Mouse (Mus musculus): ENCODE results near the gene C1qa. TPM values are rescaled to one million over a fixed set of nuclear protein-coding genes. Genes with fewer than 3 reads are reported as not detected.
A peak's percentile ranks its signal among the peaks of the same experiment; 100 is the strongest.

Gene C1qa
- total RNA-seq, 2 experiments from 2014 or later = 18.7 to 19.7 TPM

DNA sequence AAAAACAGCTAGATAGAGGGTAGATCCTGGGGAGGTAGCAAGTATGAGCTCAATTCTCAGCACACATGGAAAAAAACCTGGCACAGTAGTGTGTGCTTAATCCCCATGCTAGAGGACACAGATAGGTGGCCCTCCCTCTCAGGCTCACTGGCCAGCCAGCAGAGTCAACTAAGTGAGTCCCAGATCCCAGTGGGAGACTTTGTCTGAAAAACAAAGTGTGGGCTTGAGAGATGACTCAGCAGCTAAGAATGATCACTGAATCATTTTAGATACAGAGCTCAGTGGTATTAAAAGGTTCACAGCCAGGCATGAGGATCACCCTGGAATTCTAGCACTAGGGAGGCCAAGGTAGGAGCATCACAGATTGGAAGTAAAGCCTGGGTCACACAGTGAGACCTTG lies 9.2 kb upstream of the C1qa start:
- no peak for DNase-seq
- intact Hi-C loops (cut with DNase I; ENCODE audit: low total_unique reads) = loop anchor here (5.0 kb wide), 1 partner anchor 164 kb away; no protein-coding TSS in a partner anchor

DNA sequence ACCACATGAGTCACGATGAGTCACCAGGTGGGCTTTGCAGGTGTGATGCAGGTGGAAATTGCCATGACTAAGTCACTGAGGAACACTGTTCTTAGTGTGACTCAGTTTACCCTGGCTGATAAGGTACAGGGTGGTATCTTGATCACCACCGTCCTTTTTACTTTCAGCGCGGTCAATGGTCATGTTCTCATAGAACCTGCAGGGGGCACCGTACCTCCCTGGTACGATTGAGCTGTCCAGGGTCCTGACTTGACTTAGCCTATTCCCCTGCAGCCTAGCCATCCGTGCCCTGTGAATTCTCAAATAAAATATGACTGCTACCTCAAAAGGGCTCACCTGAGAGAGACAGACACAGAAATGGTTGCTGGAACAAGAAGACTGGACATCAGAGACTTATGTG lies 8.4 kb upstream of the C1qa start:
- peak; percentile 53 for DNase-seq
- intact Hi-C loops (cut with DNase I; ENCODE audit: low total_unique reads) = loop anchor here (5.0 kb wide), 1 partner anchor 165 kb away; no protein-coding TSS in a partner anchor

DNA sequence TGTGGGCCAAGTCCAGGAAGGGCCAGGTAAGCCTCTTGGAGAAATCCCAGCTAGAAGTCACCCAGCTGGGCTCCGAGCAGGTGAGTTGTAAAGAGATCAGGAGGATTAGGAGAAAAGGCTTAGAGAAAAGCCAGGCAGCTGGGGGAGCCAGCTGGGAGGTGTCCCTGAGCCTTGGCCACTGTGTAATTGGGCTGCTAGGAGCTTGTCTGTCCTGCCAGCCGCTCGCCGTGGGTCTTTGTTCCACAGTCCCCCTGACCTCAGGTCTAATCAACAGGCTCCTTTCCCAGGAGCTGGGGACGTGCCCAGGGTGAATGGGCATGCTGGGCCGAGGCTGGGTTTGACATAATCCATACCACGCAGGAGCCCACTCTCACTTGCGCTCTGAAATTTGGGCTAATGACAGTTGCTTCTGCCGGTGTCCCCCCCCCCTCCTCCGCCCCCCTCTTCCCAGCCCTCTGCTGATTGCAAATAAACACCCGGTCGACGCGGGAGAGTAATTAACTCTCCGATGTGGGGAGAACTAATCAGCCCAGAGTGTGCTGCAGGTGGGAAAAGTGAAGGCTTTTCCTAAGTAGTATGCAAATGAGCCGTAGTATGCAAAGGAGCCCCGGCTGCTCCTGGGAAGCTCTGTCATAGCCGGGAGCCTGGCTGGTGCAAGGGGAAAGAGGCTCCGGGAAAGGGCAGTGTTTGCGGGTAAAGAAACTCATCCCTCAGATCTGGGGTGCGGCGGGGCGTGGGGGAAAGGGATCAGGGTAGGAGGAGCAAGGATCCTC lies 6.3 kb upstream of the C1qa start:
- no peak for DNase-seq
- intact Hi-C loops (cut with DNase I; ENCODE audit: low total_unique reads) = loop anchor here (5.0 kb wide), 1 partner anchor 167 kb away; no protein-coding TSS in a partner anchor

DNA sequence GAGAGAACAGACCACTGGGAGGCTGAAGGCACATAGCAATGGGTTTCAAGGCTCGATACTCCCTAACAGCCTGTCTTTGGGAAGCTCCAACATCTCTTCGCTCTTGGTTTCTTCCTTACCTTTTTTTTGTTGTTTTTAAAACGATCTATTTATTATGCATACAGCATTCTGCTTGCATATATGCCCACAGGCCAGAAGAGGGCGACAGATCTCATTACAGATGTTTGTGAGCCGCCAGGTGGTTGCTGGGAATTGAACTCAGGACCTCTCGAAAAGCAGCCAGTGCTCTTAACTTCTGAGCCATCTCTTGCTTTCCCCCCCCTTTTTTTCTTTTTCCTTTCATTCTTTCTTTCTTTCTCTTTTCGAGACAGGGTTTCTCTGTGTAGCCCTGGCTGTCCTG lies 551 bp upstream of the C1qa start:
- DNase-seq = no peak
- intact Hi-C loops (cut with DNase I; ENCODE audit: low total_unique reads) = no loop called here

DNA sequence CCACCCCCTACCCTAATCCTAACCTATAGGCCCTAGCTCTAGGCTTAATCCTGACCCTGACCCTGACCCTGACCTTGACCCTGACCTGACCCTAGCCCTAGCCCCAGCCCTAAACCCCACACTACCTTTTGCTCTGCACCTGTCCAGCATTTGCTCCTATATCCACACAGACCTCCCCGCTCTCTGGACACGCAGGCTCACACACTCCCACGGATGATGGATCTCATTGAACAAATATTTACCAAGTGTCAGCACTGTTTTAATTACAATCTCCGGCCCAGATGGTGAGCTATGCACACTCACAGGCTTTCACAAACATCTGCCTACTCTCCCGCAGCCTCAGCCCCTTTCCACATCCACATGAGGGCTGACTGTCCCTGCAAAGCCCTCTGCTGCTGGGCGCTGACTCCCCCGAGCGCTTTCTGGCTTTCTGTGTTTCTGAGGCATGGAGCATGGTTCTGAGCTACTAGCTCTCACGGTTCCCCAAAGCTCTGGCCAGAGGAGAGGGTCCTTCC lies 462 bp downstream of the C1qa start:
- DNase-seq = no peak
- intact Hi-C loops (cut with DNase I; ENCODE audit: low total_unique reads) = no loop called here

DNA sequence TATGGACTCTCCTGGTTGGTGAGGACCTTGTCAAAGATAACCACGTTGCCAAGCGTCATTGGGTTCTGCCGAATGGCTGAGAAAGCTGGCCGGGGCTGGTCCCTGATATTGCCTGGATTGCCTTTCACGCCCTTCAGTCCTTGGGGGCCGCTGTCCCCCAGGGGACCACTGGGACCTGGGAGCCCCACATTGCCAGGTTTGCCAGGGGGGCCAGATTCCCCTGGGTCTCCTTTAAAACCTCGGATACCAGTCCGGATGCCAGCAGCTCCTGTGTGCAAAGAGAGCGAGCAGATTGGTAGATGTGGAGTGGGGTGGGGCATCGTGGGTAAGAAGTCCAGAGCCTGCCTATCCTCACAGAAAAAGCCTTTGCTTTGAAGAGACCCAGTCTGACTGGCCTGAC lies 2.1 kb downstream of the C1qa start:
- intact Hi-C loops (cut with DNase I; ENCODE audit: low total_unique reads) = no loop called here
- DNase-seq = no peak

DNA sequence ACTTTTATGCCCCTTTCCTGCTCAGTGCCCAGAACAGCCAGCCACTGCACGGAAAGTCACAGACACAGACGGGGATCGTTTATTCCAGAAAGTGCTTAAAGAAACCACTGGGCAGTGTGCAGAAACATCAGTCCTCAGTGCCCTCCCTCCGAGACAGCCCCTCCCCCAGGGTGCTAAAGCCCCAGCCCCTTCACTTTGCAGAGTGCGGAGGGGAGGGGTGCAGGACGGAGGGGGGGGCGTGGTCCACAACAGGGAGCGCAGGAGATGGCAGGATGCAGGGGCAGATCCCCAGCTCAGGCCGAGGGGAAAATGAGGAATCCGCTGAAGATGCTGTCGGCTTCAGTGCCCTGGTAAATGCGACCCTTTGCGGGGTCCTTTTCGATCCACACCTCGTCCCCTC lies 2.7 kb downstream of the C1qa start:
- DNase-seq = no peak

DNA sequence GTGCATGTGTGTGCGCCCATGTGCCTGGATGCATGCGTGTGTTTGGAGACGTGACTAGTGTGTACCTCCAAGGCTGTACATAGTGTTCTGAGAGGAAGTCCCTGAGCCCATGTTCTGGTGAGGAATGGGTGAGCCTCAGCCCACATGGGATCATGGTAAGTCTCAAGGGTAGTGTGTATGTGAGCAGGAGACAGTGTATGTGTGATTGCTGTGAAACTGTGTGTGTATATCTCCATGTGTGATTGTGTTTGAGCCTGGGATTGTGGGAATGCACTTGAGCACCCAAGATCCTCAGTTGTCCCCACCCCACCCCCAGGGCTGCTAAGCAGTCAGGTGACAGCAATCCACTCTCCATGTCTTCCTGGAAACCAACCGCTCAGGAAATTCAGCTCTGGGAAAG lies 3.8 kb downstream of the C1qa start:
- intact Hi-C loops (cut with DNase I; ENCODE audit: low total_unique reads) = no loop called here
- DNase-seq = no peak

More for the DNA sequence above, 2.7 kb downstream of the C1qa start:
- intact Hi-C loops (cut with DNase I; ENCODE audit: low total_unique reads) = no loop called here

DNA sequence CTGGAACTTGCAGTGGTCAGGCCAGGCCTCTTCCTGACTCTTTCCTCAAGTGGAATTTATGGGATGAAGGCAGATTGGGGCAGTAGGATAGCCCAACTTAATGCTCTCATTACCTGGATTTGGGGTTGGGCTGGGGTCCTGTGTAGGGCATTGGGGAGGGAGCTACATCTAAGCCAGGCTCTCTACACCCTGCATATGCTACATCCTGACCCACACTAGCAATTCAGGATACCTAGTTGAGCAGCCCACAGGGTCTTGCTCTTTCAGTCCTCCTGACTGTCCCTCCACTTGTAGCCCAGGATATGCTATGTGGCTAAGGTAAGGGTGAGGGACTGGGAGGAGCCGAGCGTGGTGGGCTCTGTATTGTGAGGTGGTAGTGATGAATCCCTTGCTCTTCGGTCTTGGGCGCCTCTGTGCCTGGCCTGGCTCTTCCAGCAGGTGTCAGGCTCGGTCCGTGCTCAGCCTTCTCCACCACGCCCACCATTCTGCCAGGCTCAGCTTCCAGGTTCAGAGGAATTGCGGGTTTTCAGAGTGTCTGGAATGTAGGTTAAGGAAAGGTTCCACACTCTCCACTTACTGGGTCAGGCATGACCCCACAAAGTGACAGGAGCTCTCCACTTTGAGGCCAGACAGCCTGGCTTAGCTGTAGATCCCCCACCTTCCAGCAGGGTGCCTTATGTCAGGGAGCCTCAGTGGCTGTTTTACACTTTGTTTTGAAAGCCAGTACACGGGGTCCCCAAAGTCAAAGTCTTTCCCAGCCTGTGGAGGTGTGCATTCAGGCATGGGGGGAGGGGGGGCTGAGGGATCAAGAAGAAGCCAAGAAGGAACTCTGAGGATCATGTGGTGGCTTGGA lies 4.7 kb downstream of the C1qa start:
- no peak for DNase-seq

DNA sequence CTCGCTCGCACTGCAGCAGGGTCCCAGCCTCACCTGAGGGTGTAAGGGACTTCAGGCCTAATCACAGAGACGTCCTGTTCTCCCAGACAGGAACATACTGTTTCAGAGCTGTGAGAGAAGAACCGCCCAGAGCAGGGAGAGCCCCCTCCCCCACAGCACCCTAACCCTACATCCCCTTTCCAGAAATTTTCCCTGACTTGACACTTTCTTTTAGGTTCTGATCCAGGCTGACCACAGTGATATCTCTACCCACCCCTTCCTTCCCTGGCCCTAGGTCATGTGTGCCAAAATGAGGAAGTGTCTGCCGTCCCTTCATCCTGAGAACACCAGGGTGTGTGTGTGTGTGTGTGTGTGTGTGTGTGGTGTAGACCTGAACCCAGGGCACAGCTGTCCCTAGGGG lies 5.8 kb downstream of the C1qa start, which contains the start of gene C1qc:
Gene C1qc (minus strand): TSS at position 255 of the 400 bp plus-strand sequence.
- intact Hi-C loops (cut with DNase I; ENCODE audit: low total_unique reads) = no loop called here
- DNase-seq = no peak

More for the DNA sequence above, 4.7 kb downstream of the C1qa start:
- intact Hi-C loops (cut with DNase I; ENCODE audit: low total_unique reads) = no loop called here

DNA sequence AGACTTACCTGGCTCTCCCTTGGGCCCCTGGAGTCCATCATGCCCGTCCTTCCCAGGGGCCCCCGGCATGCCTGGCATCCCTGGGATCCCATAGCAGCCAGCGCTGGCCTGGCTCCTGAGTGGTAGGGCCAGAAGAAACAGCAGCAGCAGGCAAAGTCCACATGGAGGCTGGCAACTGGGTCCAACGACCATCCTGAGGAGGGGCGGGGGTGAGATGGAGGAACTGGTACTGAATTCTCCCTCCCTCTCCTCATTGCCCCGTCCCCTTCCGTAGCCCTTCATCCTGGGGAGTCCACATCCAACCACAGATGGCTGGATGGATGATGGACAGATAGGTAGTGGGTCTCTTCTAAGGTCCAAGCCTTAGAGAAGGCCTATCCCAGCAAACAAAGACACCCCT lies 6.2 kb downstream of the C1qa start:
- no peak for DNase-seq
- intact Hi-C loops (cut with DNase I; ENCODE audit: low total_unique reads) = no loop called here

DNA sequence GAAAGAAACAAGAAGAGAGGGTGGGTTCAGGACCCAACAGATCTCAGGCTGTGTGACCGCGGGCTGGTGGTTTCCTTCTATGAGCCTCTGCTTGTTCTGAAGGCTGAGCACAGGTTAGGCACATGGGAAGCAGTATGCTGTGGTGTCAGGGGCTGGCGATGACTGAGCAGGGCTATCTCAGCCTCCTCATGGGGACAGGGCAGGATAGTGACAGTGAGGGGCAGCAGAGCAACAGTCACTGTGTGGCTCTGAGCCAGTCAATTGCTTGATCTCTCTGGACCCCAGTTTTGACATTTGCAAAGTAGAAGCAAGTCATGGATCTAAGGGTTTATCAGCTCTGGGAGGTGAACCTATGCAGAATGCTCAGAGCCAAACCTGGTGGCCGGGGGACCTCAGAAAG lies 7.5 kb downstream of the C1qa start:
- no peak for DNase-seq
- intact Hi-C loops (cut with DNase I; ENCODE audit: low total_unique reads) = no loop called here

DNA sequence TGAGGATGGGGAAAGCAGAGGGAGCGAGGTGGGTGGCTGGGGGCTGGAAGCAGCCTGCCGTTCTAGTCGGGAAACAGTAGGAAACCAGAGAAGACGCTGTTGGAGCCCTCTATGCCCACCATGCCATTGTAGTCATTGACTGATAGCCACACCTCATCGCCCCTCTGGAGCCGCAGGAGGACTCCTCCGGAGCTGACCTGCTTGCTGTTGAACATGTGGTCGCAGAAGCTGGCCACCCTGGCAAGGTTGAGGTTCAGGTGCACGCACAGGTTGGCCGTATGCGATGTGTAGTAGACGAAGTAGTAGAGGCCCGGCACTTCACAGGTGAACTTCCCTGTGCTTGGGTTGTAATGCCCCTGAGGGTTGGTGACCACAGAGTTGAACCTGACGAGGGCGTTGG lies 8.6 kb downstream of the C1qa start:
- no peak for DNase-seq
- intact Hi-C loops (cut with DNase I; ENCODE audit: low total_unique reads) = no loop called here

DNA sequence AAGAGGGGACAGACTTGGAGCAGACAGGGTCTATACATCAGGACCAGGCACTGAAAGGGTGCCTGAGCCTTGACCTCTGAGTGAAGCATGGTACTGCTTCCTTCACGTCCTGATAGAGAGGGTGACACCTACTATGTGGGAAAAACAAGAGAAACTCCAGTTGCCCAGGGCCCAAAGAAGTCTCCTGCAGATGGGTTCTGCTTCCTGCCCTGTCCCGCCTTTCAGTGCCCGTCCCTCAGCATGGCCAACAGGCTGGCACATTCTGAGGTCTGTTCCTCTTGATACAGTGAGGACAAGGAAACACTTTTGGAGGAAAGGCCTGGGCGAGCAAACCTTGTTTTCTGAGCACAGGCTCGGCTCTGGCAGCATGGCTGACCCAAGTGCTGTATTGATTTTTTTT lies 10.9 kb downstream of the C1qa start:
- intact Hi-C loops (cut with DNase I; ENCODE audit: low total_unique reads) = no loop called here
- DNase-seq = no peak

DNA sequence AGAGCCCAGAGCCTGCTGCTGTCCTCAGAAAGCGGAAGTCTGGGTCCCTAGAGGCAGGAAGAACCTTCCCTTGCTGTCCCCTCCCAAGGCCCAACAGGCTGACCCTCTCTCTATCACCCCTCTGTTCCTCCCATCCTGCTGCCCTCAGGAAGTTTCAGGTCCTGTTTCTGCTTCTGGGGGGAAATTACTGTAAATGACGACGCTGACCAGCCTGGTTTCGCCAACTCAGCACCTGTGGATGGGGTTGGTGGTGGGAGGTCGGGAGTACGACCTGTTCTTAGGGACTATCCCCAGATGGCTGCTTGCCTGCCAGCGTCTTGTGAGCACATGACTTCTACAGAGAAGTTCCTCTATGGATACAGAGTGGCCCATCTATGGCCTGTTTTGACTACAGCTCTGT lies 12.5 kb downstream of the C1qa start, which contains the start of gene C1qb:
Gene C1qb (minus strand): TSS at position 87 of the 400 bp plus-strand sequence.
- peak; percentile 19 for DNase-seq

DNA sequence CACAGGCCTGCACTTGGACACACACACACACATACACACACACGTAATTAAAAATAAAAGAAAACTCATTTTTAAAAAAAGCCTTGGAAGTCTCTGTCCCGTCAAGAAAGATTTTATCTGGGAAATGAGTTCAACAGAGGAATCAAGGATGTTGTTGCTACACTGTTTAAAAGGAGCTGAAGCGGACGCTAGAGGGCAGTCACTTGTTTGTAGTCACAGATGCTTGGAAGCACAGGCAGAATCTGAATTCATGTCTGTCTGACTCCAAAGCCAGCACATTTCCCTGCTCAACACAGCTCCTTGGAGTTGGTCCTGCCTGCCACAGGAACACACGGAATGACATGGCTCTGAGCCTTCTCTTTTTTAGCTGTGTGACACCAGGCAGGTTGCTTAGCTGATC lies 20.0 kb downstream of the C1qa start:
- intact Hi-C loops (cut with DNase I; ENCODE audit: low total_unique reads) = no loop called here
- DNase-seq = no peak

More for the DNA sequence above, 12.5 kb downstream of the C1qa start, which contains the start of gene C1qb:
- intact Hi-C loops (cut with DNase I; ENCODE audit: low total_unique reads) = no loop called here

DNA sequence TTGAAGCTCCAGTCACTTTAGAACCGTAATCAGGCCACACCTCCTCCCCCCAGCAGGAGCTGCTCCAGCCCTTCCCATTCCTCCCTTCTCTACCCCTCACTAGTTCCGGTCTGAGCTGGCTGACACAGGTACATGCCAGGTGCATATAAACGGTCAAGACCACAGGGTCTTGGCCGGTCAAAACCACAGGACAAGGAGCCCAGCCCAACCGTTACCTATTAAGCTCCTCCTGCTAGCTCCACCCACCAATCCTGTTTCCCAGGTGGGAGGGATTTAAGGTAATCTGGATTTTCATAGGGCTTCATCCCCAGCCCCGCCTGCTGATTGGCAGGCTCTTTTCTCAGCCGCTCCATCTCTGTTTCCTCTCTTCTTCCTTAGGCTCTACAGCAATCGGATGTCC lies 20.4 kb downstream of the C1qa start:
- DNase-seq = no peak
- intact Hi-C loops (cut with DNase I; ENCODE audit: low total_unique reads) = no loop called here

DNA sequence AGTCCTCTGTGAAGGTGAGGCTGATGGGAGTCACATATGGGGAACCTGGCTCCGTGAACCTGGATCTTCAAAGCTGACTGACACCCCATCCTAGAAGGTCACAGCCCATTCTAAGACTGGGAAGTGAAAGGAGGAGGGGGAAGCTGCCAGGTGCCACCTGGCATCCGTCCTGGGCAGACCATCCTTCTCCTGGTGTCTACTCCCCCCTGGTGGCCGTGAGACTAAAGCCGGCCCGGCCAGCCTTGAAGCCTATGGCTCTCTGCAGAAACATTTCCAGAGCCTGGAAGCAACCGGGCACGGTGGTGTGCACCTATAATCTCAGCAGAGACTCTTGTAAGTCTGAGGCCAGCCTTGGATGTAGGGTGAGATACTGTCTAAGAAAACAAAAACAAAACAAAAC lies 21.6 kb downstream of the C1qa start:
- intact Hi-C loops (cut with DNase I; ENCODE audit: low total_unique reads) = no loop called here
- peak; percentile 31 for DNase-seq

DNA sequence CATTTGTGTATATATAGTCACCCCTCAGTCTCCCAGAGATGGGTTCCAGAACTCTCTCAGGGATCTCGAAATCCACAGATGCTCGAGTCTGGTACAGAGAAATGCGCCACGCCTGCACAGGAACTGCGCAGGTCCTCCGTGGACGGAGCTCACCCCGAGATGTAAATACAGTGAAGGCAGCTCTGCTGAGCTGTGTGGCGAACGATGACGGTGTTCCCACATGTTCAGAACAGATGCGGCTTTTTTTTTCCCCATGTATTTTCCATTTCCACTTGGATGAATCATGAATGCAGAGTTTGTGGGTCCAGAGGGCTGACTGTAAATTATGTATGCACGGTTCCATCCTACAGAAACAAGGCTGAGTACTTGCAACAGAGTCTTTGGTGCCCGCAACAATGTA lies 23.6 kb downstream of the C1qa start:
- no peak for DNase-seq
- intact Hi-C loops (cut with DNase I; ENCODE audit: low total_unique reads) = no loop called here

DNA sequence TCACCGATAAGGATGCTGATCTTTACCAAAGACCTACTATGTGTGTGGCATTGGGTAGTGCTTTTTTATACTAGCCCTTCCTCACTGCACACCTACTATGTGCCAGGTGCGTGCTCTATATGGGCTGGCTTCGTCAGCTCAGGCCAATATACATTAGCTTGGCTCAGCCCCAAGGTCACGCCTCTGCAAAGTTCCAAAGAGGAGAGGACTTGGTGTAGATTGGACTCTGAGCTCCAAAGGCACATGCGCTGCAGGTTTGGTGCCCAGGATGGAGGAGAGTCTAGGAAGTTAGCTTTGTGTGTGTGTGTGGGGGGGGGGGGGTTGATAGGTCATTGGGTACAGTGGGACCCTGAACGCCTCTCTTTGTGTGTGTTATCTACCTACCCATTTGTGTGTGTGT lies 30.2 kb downstream of the C1qa start:
- DNase-seq = no peak
- intact Hi-C loops (cut with DNase I; ENCODE audit: low total_unique reads) = no loop called here
